Mouse (Mus musculus): Measurements from ENCODE around the gene Dlx6.

DNA sequence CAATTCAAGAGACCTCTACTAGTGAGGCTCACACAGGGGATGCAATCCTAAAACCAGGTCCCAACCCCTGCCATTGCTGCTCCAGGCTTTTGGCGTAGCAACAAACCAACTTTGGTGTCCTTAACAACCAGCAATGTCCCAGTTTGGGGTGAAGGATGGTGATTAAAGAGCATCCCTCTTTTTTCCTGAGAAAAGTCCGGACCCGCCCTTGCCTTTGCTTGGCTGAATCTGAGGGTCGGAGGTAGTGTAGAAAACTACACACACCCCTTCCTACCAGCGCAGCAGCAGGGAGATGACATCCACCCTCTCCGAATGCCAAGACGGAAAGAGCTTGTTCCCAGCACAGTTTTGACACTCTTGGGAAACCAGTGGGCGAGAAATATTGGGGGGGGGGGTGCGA lies 12.5 kb downstream of the Dlx6 start:
- TF ChIP-seq CTCF (IDR thresholded peaks at IDR 0.05; ENCODE audit: low read depth) = no peak
- no peak for TF ChIP-seq EP300 (optimal IDR thresholded peaks at IDR 0.05)

Measured in stomach, postnatal 0 days (tissue).